Mouse (Mus musculus): ENCODE data around the gene Reps2.

The Reps2 gene

DNA sequence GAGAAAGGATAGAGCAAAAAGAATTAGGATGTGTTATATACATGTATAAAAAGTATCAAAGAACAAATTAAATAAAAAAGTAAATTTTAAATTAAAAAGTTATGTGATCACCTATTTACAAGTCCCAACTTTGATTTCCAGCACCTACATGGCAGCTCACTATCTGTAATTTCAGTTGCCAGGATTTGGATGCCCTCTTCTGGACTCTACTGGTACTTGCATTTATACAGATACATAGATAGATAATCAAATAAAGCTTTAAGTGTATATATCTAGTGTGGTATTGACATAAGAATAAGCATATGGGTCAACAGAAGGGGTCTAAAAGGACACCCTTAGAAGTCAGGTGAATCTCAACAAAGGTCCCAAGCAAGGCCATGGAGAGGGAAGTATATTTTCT, 155.7 kb downstream of the Reps2 start:
- no peak for DNase-seq (ENCODE audit: low spot score)

DNA sequence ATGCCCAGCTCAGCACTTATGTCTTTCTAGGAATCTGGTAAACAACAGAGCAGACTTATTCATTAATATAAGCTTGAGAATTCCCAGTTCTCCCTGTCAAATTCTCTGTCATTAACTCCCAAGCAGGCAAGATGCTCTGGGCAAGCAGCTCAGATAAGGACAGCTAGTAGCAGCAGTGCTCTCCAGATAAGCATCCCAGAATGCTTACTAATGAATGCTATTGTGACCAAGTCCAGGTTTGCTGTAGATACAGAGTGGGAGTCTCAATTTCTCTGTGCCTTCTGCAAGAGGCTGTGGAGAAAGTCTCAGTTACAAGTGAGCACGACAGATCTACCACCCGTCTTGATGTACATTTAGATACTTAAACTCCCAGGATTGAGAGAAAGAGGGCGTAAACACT, 173.2 kb downstream of the Reps2 start:
- no peak for DNase-seq (ENCODE audit: low spot score)

DNA sequence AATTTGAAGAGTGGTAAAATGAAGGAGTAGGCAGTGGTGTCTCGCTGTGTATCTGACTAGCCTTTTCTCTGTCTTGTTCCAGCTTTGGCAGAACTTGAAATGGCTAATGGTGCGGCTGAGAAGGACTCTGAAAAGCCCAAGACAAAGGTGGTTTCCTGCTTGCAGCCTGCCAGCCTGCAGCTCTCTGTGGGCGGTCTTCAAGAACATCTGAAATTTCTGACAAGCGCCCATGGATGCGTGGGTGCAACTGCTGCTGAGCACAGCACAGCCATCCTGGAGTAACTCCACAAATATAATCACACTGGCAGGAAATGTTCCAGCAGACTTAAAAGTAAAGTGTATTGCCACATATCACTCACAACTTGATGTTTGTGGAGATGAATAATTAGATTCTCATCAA, 181.3 kb downstream of the Reps2 start:
- DNase-seq (ENCODE audit: low spot score): no peak

DNA sequence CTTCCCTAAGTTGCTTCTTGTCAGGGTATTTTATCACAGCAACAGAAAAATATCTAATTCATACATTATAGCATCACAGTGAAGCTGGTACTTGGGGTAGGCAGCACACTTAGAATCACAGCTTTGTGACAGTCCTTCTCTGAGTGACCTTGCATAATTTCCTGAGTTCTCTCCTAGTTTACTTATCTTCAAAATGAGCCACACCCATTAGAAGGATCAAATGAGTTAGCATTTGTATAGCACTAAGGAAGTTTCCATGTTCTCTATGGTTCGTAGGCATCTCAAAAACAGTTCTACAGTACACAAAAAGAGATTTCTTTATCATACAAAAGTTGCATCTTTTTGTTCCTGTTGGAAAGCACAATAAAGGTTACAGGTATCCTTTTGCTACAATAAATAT, 187.0 kb downstream of the Reps2 start:
- no peak for DNase-seq (ENCODE audit: low spot score)

DNA sequence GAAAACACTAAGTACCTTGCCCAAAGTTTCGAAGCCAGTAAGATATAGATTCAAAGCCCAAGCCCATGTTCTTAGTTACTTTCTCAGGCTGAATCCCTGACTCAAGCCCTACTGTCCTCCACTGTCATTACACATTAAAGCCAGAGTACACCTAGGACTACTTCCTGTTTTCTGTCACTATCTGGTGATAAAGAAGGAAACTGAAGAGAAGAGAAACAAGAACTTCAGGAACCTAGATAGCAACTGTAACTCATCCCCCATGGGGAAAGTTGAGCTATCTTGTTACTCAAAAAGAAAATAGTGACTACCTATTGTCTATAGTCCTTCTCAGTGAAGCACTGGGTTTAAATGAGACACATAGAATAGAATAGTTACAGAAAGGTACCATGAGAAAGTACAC, 188.1 kb downstream of the Reps2 start:
- no peak for DNase-seq (ENCODE audit: low spot score)

DNA sequence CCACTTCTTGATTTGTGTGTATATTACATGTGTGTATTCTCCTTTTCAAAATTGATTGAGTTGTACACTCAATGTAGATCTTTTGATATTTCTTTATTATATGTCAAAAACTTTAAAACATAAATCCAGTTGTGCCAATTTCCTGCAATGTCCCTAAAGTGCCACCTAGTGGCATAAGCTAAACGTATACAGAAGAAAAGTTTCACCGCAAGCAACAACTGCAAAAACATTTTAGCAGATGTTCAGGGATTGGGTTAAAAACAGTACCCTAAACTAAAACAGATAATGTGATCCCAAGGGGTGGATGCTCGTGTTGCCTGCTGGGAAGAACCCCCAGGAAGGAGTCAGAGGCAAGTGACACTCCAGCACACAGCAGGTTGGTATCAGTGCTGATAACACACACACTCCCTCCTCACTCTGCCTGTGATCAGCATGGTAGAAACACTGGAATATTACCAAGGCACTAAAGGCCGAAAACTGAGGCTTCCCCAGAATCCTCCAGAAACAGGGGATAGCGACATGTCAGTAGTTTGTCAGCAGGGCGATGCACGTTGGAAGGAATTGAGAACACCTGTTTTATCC, 189.5 kb downstream of the Reps2 start:
- no peak for DNase-seq (ENCODE audit: low spot score)

DNA sequence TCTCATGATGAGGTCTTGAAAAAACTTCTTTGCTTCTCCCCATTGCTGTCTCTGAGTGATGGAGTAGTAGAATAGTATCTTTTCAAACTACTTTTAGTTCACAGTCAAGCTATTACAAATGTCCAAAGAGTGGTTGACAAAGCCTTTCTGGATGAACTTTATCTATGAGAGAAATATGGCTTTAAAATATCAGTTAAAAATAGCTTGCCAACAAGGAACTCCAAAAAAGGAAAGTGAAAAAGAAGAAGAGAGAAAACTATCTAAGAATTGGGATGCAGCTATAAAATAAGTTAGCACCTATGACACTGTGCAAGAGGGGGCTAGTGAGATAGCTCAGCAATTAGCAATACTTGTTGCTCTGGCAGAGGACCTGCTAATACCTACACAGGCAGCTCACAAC, 190.8 kb downstream of the Reps2 start:
- DNase-seq (ENCODE audit: low spot score): no peak

DNA sequence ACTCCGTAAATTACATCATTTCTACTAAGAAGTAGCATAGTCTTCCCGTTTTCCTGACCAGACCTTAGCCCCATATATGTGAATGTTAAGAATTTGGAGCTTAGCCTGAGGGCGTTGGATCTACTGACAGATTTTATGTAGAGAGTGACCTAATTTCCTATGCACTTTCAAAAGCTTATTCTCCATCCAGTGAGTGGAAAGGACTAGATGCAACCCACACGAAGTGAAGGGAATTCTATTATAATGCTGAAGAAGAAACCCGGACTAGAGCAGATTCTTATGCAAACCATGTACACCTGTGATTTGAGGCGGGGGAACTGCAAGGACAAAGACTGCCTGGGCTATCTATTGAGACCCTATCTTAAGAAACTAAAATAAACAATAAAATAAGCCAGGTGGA, 195.5 kb downstream of the Reps2 start:
- DNase-seq (ENCODE audit: low spot score): no peak

DNA sequence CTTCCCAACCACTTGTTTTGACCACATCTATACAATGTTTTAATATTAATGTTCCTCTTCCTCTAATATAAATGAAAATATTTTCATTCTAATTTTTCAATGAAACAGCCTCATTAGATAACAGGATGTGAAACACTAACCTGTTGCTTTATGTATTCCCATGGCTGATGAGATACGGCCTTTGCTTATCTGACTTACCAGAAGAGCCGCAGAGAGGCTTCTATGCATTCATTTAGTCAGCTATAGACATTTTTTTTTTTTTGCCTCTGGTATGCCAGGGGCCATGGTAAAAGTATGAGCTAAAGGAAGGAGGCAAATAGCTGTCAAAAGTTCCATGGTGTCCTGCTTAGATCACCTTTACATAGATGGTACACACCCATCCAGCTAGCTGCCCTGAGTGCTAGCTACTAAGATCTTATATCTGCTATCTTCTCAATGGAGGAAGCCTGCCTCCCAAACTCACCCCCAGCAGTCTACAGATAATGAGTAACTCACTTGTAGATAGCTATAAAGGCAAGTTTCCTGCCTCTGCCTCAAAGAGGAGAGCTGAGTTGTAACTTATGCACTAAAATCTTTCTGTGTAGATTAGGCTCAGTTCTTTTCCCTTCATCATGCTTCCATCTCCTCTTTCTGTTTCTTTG, 196.7 kb downstream of the Reps2 start:
- no peak for DNase-seq (ENCODE audit: low spot score)

DNA sequence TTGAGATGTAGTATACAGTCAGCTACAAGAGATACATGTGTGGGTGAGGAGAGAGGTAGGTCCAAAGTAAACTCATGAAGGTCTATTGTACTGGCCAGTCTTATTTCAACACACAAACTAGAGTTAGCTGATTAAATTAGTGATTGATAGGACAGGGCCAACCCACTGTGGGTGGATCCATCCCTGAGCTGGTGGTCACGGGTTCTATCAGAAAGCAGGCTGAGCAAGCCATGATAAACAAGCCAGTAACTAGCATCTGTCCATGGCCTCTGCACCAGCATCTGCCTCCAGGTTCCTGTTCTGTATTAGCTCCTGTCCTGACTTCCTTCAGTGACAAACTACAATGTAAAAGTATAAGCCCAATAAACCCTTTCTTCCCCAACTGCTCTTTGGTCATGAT, 200.1 kb downstream of the Reps2 start:
- DNase-seq (ENCODE audit: low spot score): no peak

DNA sequence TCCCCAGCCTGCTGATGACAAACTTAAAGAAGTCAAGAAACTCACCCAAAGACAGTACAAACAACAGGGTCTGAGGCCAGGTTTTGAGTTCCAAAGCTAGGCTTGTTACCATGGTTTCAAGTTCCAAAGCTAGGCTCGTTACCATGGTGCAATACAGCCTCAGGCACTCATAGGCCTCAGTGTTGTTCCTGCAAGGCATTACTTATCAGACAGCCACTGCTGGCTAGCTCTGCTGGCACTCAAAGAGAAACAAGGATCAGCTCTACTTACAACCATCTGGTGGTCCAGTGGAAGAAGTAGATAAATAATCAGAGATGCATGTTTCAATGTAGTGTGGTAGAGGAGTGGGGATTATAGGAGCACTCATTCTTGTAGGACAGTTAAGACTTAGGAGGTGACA, 200.5 kb downstream of the Reps2 start:
- DNase-seq (ENCODE audit: low spot score): no peak

DNA sequence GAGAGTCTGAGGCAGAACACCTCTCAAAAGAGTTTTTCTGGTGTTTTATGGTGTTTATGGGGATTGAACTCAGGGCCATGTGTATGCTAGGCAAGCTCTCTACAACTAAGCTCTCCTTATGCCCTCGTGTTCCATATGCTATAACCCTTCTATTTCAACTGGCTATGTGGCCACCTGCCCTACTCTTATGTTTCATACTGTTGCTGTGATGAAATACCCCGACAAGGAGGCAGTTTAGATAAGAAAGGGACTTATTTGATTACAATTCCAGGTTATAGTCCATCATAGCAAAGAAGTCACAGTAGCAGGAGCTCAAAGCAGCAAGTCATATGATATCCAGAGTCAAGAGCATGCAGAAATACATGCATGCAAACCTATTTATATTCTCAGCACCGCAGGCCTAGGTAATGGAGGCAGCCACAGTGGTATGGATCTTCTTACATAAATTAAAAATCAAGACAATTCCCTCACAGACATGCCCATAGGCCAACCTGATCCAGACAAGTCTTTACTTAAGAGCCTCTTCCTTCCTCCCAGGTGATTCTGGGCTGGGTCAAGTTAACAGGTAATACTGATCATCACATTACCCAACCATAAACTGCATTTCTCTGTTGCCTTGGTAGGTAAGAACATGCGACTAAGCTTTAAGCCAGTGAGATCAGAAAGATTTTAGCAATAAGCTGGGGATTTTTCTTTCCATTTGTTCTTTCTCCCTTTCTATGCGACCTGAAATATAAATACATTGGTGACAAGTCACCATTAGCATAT, 210.5 kb downstream of the Reps2 start:
- no peak for DNase-seq (ENCODE audit: low spot score)

DNA sequence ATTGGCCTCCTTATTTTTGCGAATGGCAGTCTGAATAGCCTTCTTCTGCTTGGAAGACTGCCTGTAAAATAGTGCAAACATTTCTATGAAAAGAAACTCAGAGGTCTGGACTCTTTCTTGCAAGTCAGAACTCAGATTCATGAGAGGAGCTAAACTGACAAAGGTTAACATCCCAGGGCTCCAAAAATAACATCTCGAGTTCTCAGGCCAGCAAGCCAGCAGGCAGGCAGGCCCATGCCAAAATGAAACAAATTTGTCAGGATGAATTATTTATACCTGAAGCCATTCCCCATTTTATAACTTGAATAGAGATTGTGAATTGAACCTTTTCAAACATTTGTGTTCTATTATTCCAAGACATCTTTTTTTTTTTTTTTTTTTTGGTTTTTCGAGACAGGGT, 215.8 kb downstream of the Reps2 start:
- no peak for DNase-seq (ENCODE audit: low spot score)

DNA sequence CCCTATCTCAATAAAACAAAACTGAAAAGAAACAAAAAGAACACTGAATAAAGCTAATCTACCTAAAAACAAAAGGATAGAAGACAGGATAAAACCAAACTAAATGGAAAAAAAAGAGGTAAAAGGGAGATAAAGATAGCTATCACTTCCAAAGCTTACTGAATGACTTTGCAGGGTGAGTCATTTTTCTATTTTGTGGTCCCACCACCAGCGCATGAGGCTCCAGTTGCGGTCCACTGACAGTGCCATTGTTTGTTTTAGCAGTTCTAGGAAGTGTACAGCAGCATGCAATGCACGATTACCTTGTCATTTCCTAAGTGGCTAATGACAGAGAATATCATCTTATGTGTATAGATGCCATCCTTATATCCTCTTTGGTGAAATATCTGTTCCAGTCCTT, 224.0 kb downstream of the Reps2 start:
- DNase-seq (ENCODE audit: low spot score): no peak

DNA sequence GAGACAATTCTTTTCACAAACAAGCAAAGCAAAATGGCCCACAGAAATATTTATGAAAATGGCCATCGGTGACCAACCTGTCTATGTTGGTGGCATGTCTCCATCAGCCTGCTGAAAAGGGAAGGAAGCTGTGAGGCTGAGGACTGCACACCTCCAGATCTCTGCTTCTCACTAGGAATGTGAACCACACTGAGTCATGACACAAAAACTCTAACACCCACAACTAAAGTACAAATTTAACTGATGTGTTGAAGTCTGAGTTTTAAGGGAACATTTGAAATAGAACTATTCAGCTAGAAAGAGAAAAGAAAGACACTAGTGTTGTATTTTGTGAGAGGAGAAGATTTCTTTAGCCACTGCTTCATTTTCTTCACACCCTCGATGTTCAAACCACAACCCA, 230.3 kb downstream of the Reps2 start:
- DNase-seq (ENCODE audit: low spot score): no peak

DNA sequence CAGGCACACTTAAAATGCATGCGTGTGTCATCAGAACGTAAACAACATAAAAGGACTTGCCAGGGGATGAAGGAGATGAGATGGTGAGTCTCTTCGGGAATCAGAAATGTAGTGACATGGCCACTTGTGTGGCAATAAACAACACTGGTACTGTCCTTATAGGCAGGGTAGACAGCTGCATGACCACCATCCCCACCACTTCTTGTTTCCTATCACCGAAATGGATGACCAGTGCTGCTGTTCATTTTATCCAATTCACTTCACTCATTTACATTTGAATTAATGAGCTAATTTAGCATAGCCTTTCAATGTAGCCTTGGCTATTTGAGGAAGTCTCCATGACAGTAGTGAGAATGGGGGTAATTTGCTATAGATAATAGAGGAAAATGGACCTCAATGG, 236.2 kb downstream of the Reps2 start:
- no peak for DNase-seq (ENCODE audit: low spot score)

DNA sequence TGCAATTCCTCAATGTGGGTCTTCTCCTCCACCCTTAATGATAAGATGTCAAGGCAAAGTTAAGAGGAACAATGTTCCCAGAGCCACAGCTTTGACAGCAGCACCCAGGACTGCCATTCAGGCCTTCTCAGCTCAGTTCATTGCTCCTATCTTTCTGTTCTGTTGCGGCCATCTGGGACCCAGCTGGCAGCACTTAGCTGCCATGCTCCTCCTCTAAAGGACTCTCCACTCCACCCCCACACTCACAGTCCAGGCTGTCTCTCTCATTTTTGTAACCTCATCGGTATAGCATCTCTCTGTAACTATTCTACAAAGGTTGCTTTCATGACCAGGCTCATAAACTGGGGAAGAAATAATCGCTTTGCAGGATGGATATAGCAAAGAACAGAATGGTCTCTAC, 241.0 kb downstream of the Reps2 start:
- DNase-seq (ENCODE audit: low spot score): no peak

DNA sequence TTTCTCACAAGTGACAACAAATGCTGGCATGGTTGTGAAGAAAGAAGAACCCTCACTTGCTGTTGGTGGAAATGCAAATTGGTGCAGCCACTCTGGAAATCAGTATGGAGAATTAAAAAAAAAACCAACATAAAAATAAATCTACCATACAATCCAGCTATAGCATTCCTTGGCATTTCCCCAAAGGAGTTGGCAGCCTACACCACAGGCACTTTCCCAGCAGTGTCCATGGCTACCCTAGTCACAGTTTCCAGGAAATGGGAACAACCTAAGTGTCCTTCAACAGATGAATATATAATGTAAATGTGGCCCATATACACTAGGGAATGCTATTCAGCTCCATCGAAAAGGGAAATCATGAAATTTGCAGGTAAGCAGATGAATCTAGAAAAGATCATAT, 262.7 kb downstream of the Reps2 start:
- no peak for DNase-seq (ENCODE audit: low spot score)

DNA sequence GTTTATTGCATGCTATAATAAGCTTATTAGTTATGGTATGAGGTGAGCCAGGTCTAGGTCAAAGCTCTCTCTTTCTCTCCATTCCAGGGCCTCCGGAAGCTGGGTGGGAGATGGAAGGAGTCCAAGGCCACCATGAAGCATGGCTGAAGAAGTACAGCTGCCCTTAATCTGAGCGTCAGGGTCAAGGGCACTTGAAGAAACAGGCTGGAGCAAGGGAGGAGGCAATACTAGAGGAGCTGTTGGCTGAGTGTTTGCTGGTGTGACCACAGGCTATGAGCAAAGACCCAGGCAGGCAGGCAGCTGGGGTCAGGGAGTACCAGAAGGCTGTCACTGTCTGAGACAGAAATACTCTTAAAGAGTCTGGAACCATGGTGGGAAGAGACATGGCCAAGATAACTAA, 280.2 kb downstream of the Reps2 start:
- DNase-seq (ENCODE audit: low spot score): no peak

All from spleen, adult 12 weeks (tissue).